Mouse (Mus musculus): ENCODE data around the gene Car3.

GRCm38 (mm10) chr3:14917261-14917660 is 53.9 kb downstream of the Car3 start:
- TF ChIP-seq CTCF (IDR thresholded peaks at IDR 0.05) (no peak), POLR2A (IDR thresholded peaks at IDR 0.05; ENCODE audit: insufficient read depth, low read depth, low read length) (no peak), EP300 (IDR thresholded peaks at IDR 0.05; ENCODE audit: insufficient read depth, low read depth, low read length) (no peak)
